Mouse (Mus musculus) CH12.LX (cell line): ENCODE data around the gene AL732309.1. TPM values are rescaled to one million over a fixed set of nuclear protein-coding genes. Genes with fewer than 3 reads are reported as not detected.

ENCODE experiments used
- DNase-seq: peaks from one replicate; pipeline ENCODE4 v3.0.0-alpha.2; 2013; ENCODE audit errors: extremely low read depth
- H3K27ac ChIP-seq: 2 replicates; pipeline ENCODE4 v1.5.1; 2012; ENCODE audit warnings: low read depth, mild to moderate bottlenecking, control low read depth, moderate library complexity; ENCODE audit not compliant: insufficient read depth
- H3K27me3 ChIP-seq: replicated peaks from 2 replicates; pipeline ENCODE3; 2012; ENCODE audit warnings: inconsistent platforms
- H3K36me3 ChIP-seq, 2 experiments: replicated peaks in 1 of 2; 2 replicates each; pipeline versions ENCODE3 to v1.6.1; 2012; ENCODE audit warnings: inconsistent platforms in 1 of 2, low read length in 1 of 2, mild to moderate bottlenecking in 1 of 2, mixed read lengths in 1 of 2, moderate library complexity in 1 of 2; ENCODE audit not compliant: control insufficient read depth in 1 of 2, insufficient read depth in 1 of 2
- H3K4me1 ChIP-seq, 2 experiments: 2 replicates each; pipeline ENCODE4 v1.6.1; 2012; ENCODE audit warnings: inconsistent platforms in 1 of 2, moderate library complexity in 1 of 2; ENCODE audit not compliant: insufficient read depth in 2 of 2, control insufficient read depth in 1 of 2
- H3K4me2 ChIP-seq: 2 replicates; pipeline ENCODE4 v1.6.1; 2012; ENCODE audit warnings: low read depth, mild to moderate bottlenecking, control low read depth; ENCODE audit not compliant: poor library complexity, insufficient read depth, severe bottlenecking
- H3K4me3 ChIP-seq, 3 experiments: fragments of 150-350 bp in 1 of 3; sonication (generic) in 1 of 3; replicated peaks in 1 of 3; 2 replicates each; pipeline versions ENCODE3 to v1.5.1; 2011 to 2012; ENCODE audit warnings: low read depth in 2 of 3, low read length in 2 of 3, mild to moderate bottlenecking in 2 of 3, moderate library complexity in 2 of 3, control low read depth in 1 of 3, improper control_type of control experiment in 1 of 3, inconsistent platforms in 1 of 3, mixed read lengths in 1 of 3; ENCODE audit not compliant: poor library complexity in 1 of 3
- H3K79me2 ChIP-seq: replicated peaks from 2 replicates; pipeline ENCODE4 v1.6.1; 2012; ENCODE audit warnings: mild to moderate bottlenecking, moderate library complexity; ENCODE audit not compliant: control insufficient read depth, poor library complexity, insufficient read depth, severe bottlenecking; ENCODE audit errors: extremely low read depth
- H3K9ac ChIP-seq: 2 replicates; pipeline ENCODE4 v1.6.1; 2012; ENCODE audit warnings: low read depth, mild to moderate bottlenecking, control low read depth, moderate library complexity; ENCODE audit not compliant: insufficient read depth
- H3K9me3 ChIP-seq: replicated peaks from 2 replicates; pipeline ENCODE3; 2012; ENCODE audit warnings: low read length, inconsistent platforms, mixed read lengths
- E2F4 ChIP-seq: IDR thresholded peaks from 2 replicates; pipeline ENCODE4 v1.6.1; 2011; ENCODE audit warnings: low read depth, low read length, improper control_type of control experiment; ENCODE audit not compliant: insufficient replicate concordance
- ETS1 ChIP-seq: conservative IDR thresholded peaks from 2 replicates; pipeline ENCODE4 v1.6.1; 2012; ENCODE audit warnings: low read depth, mild to moderate bottlenecking, inconsistent platforms, low read length, improper control_type of control experiment, moderate library complexity
- HCFC1 ChIP-seq: IDR thresholded peaks from 2 replicates; pipeline ENCODE4 v1.6.1; 2012; ENCODE audit warnings: low read depth, mild to moderate bottlenecking, inconsistent platforms, low read length, improper control_type of control experiment
- KAT2A ChIP-seq: IDR thresholded peaks from 2 replicates; pipeline ENCODE4 v1.6.1; 2012; ENCODE audit warnings: low read length, improper control_type of control experiment, inconsistent platforms; ENCODE audit not compliant: insufficient replicate concordance
- MAFK ChIP-seq: IDR thresholded peaks from 2 replicates; pipeline ENCODE4 v1.6.1; 2011; ENCODE audit warnings: low read length, improper control_type of control experiment; ENCODE audit not compliant: insufficient replicate concordance
- MAX ChIP-seq: IDR thresholded peaks from 2 replicates; pipeline ENCODE4 v1.6.1; 2011; ENCODE audit warnings: low read length, improper control_type of control experiment
- MAZ ChIP-seq: IDR thresholded peaks from 2 replicates; pipeline ENCODE4 v1.6.1; 2012; ENCODE audit warnings: low read depth, mild to moderate bottlenecking, inconsistent platforms, low read length, improper control_type of control experiment, moderate library complexity
- MXI1 ChIP-seq: IDR thresholded peaks from 2 replicates; pipeline ENCODE4 v1.6.1; 2011; ENCODE audit warnings: mild to moderate bottlenecking, low read depth, low read length, improper control_type of control experiment
- MYC ChIP-seq: IDR thresholded peaks from 2 replicates; pipeline ENCODE4 v1.6.1; 2011; ENCODE audit warnings: low read depth, mild to moderate bottlenecking, improper control_type of control experiment, low read length
- NELFE ChIP-seq: IDR thresholded peaks from 2 replicates; pipeline ENCODE4 v1.6.1; 2011; ENCODE audit warnings: low read depth, low read length, improper control_type of control experiment
- NRF1 ChIP-seq: IDR thresholded peaks from 2 replicates; pipeline ENCODE4 v1.6.1; 2014; ENCODE audit warnings: low read depth, mild to moderate bottlenecking, inconsistent platforms, low read length, improper control_type of control experiment, moderate library complexity
- POLR2A ChIP-seq: IDR thresholded peaks from 2 replicates; pipeline ENCODE4 v1.6.1; 2011; ENCODE audit warnings: low read depth, mild to moderate bottlenecking, improper control_type of control experiment, low read length
- POLR2AphosphoS2 ChIP-seq: IDR thresholded peaks from 2 replicates; pipeline ENCODE4 v1.6.1; 2011; ENCODE audit warnings: low read depth, low read length, improper control_type of control experiment
- RAD21 ChIP-seq: IDR thresholded peaks from 2 replicates; pipeline ENCODE4 v1.6.1; 2011; ENCODE audit warnings: low read depth, mild to moderate bottlenecking, low read length, improper control_type of control experiment, moderate library complexity
- RCOR1 ChIP-seq: conservative IDR thresholded peaks from 2 replicates; pipeline ENCODE4 v1.6.1; 2012; ENCODE audit warnings: low read depth, mild to moderate bottlenecking, inconsistent platforms, low read length, improper control_type of control experiment
- SIN3A ChIP-seq: IDR thresholded peaks from 2 replicates; pipeline ENCODE4 v1.6.1; 2012; ENCODE audit warnings: low read length, improper control_type of control experiment, inconsistent platforms
- SMC3 ChIP-seq: IDR thresholded peaks from 2 replicates; pipeline ENCODE4 v1.6.1; 2011; ENCODE audit warnings: low read depth, low read length, improper control_type of control experiment
- TCF12 ChIP-seq: IDR thresholded peaks from 2 replicates; pipeline ENCODE4 v1.6.1; 2014; ENCODE audit warnings: low read depth, mild to moderate bottlenecking, inconsistent platforms, low read length, improper control_type of control experiment
- ZMIZ1 ChIP-seq: IDR thresholded peaks from 2 replicates; pipeline ENCODE4 v1.6.1; 2012; ENCODE audit warnings: low read depth, mild to moderate bottlenecking, inconsistent platforms, low read length, improper control_type of control experiment
- dilution Hi-C: fragments of 300-500 bp; cut with MboI; formaldehyde crosslinking; loops from 2 replicates; pipeline ENCODE4 v1.14.3; 2020; ENCODE audit warnings: low sequenced_read_pairs; ENCODE audit not compliant: extremely low pct_unique_long_range_greater_than_20kb, extremely low pct_ligation_motif_present
- in situ Hi-C: fragments of 300-500 bp; cut with MboI; formaldehyde crosslinking; loops from 3 replicates; pipeline ENCODE4 v1.14.3; 2019; ENCODE audit warnings: low sequenced_read_pairs, low pct_ligation_motif_present, low pct_unique_long_range_greater_than_20kb, mixed read lengths
- polyA plus RNA-seq: library from polyadenylated mRNA; unstranded; fragments of >175 nt; gene quantifications from 2 replicates; pipeline ENCODE4 v1.2.1, GENCODE M21; 2012; ENCODE audit warnings: low read depth; ENCODE audit not compliant: insufficient read length
- total RNA-seq, 2 experiments: library from RNA; depleted of rRNA; stranded (reverse); fragments of 300-350 nt in 1 of 2; fragments of >200 nt in 1 of 2; gene quantifications; 2 replicates each; pipeline ENCODE4 v1.2.3; 2012 to 2014

Gene AL732309.1
- total and polyA plus RNA-seq, 3 experiments: 4.5 to 8.9 (median 6.7) TPM

DNA sequence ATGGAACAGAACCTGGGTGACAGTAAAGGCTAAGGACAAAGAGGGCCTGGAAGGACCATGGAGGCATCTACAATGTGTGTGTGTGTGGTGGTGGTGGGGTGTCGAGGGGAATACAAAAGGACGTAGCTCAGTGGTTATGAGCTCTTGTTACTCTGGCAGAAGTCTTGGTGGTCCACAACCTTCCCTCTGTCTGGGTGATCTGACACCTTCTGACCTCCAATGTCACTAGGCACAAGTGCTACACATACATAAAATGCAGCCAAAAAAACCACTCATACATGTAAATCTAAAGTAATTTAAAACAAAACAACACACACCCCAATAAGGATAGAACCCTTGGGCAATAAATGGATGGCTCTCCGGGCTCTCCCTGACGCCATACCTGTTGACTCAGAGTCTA is 19.3 kb downstream of the AL732309.1 start:
- TF ChIP-seq E2F4 (no peak), RCOR1 (no peak), MAX (no peak), MXI1 (no peak), ETS1 (no peak), MYC (no peak), NELFE (no peak), MAFK (no peak)
- DNase-seq: no peak
- dilution Hi-C loops (no loop called here), in situ Hi-C loops (no loop called here)
- Histone ChIP-seq H3K9me3 (no peaks in the 10 kb centered on the region), H3K4me3 (no peak overlapping the region), H3K4me1 (peaks cover 6 to 27% of the 10 kb centered on the region in 2 experiments; a peak in 3 of 4 replicates), H3K9ac (no peak overlapping the region), H3K27me3 (peaks cover 34% of the 10 kb centered on the region), H3K36me3 (peaks cover 8 to 14% of the 10 kb centered on the region in 2 experiments), H3K79me2 (peaks cover 9% of the 10 kb centered on the region), H3K27ac (no peak overlapping the region), H3K4me2 (no peak overlapping the region)

DNA sequence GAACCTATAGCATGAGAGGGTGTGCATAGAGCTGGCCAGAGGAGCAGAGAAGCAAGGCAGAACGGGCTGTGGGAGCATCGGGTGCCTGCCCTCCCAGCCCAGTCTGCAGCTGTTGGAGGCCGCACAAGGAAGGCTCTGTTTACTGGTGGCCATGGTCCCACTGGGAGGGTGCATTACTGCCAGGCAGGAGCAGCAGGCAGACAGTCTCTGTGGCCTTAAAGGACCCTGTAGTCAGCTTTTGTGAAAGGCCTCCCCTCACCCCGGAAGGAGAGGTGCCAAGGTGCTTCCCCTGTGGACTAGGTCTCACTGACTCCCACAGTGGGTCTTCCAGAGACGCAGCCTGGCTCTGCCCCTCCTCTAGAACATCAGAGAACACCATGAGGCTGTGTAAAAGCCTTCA is 19.8 kb downstream of the AL732309.1 start:
- no peak overlapping the region for H3K9ac ChIP-seq
- in situ Hi-C loops (no loop called here), dilution Hi-C loops (no loop called here)
- H3K27me3 ChIP-seq: peaks cover 30% of the 10 kb centered on the region
- no peak for DNase-seq
- TF ChIP-seq MAFK (no peak), SIN3A (no peak), NRF1 (no peak), MAX (no peak), MAZ (no peak), TCF12 (no peak), RAD21 (no peak), NELFE (no peak), E2F4 (no peak), SMC3 (no peak), HCFC1 (no peak), ZMIZ1 (no peak), POLR2A (no peak), KAT2A (no peak), POLR2AphosphoS2 (no peak)
- peaks cover 10 to 29% of the 10 kb centered on the region in 2 experiments; a peak in 3 of 4 replicates for H3K4me1 ChIP-seq
- no peak overlapping the region for H3K4me3 ChIP-seq
- H3K79me2 ChIP-seq: peaks cover 9% of the 10 kb centered on the region
- H3K36me3 ChIP-seq: peaks cover 13 to 19% of the 10 kb centered on the region in 2 experiments
- H3K4me2 ChIP-seq: no peak overlapping the region
- no peak overlapping the region for H3K27ac ChIP-seq
- H3K9me3 ChIP-seq: no peaks in the 10 kb centered on the region
